Mouse (Mus musculus) left cerebral cortex, adult 9 months (tissue): ENCODE data around the gene Hkdc1.
"Not testable (repeated sequence)": the region's sequence is repeated elsewhere in the genome, so short reads cannot be mapped to it uniquely, and the experiment has no call there.

Experiments used
- DNase-seq, 2 experiments: peaks; one replicate each; pipeline ENCODE4 v3.0.0; 2022; ENCODE audit warnings: low spot score in 2 of 2

The Hkdc1 gene

GRCm38 (mm10) chr10:62422255-62422654, at the start of gene Hkdc1:
Gene Hkdc1 (minus strand): TSS chr10:62422491.
- no peak for DNase-seq

DNA sequence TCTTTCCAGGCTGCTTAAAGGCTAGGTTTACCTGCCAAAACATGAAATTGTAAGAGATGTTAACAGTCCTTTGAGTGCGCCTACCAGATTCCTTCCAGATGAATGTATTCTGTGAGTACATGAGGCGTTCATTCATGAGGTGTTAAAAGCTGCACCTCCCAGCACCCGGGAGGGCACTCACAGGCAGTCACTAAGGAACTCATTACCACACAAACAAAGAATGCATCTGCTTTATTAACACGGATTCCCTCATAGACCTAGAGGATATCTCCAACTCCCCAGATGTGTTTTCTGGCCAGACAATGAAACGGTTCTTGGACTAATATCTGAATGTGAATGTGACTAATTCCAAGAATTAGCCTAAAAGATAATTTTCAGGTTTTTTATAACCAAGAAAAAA, 48.8 kb upstream of the Hkdc1 start:
- no peak for DNase-seq

- DNase-seq = no peak
These were observed 47.4 kb upstream of the Hkdc1 start for GRCm38 (mm10) chr10:62469736-62470135.

DNA sequence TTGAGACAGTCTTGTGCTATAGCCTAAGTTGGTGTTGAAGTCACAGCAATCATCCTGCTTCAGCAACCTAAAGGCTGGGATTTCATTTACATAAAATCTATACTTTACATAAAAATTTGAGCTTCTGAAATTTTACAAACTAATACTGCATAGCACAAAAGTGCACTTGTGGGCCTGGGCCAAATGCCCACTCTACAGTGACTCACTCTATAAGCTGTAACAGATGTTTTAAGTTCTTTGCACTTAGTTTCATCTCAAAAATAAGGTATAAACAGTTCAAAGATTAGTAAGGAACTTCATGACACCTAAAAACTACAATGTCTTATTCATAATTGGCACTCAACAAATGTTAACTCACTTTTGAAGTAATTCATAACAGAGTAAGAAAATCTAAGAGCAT, 39.0 kb upstream of the Hkdc1 start:
- no peak for DNase-seq

GRCm38 (mm10) chr10:62452001-62452400, 29.7 kb upstream of the Hkdc1 start:
- DNase-seq = not testable (repeated sequence)

DNA sequence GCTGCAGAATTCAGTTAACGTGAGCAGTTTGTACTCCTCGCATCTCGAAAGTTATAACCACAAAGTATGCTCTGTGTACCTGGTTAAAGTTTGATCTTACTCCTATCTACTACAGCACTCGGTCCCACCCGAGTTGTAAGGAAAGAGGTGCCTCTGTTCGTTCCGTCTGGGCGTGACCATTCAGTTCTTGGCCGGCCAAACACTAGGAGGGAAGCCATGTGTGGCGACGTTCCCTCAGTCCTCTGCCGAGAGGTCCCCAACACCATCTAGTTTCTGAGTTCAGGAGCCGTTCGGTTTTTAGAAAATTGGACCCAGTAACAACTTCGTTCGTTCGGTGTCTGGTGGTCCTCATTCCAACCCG, 28.0 kb upstream of the Hkdc1 start:
- no peak for DNase-seq

DNA sequence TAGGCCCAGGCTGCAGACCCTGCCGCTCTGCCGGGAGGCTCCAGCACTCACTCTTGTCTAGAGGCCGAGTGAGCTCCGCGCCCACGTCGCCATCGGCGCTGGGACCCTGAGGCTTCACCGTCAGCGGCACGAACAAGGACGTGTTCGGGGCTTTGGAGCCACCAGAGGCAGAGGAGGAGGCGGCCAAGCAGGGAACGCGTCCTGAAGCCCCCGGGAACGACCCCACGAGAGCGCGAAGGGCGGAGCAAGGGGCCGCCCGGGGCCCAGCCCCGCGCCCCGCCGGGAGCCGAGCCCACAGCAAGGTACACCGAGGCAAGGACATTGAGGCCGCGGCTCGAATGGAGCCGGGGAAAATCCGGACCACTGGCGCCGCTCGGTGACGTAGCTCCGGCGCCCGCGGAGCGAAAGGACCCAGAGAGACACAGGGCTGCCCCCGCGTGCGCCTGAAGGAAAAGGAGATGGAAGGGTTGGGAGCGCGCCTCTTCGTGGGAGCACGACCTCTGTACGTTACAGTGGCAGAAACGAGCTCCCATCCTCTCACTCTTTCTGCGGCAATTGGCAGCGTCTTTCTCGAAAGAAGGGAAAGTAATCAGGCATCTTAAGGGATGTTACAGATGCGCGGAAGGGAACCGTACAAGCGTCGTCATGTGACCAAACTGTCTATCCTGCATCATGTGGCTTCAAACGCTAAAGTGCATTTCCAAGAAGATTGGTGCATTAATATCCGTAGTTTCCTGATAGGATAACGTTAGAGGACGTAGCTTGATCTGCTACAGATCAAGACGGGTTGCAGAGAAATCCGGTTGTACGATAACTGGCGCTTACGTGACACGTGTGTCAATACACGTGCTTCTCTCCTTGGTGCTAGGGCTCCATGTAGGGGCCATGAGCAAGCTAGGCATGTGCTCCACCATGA, 27.3 kb upstream of the Hkdc1 start, which contains the start of the genes 4930507D05Rik and Supv3l1:
Gene 4930507D05Rik, plus strand, starts transcription at position 126 of the 916 bp plus-strand sequence.
Gene Supv3l1, minus strand, starts transcription at position 375 of the 916 bp plus-strand sequence.
- DNase-seq = peak; percentile 89 to 91

DNA sequence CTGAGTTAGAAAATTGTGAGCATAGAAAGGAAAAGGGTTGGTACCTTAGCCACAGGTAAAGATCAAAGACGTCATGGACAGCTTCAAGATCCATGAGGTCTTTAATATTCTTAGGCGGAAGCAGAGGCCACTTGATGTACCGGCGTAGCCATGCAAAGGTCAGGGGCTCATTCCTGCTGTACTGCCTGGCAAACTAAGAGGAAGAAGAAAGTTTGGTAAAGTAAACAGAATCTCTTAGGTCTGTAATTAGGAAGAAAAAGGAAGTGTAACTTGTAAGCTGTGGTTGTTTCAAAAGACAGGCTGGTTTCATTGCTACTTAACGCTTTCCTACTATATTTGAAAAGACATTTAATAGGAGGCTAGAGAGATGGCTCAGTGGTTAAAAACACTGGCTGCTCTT, 8.1 kb upstream of the Hkdc1 start:
- DNase-seq = no peak

DNA sequence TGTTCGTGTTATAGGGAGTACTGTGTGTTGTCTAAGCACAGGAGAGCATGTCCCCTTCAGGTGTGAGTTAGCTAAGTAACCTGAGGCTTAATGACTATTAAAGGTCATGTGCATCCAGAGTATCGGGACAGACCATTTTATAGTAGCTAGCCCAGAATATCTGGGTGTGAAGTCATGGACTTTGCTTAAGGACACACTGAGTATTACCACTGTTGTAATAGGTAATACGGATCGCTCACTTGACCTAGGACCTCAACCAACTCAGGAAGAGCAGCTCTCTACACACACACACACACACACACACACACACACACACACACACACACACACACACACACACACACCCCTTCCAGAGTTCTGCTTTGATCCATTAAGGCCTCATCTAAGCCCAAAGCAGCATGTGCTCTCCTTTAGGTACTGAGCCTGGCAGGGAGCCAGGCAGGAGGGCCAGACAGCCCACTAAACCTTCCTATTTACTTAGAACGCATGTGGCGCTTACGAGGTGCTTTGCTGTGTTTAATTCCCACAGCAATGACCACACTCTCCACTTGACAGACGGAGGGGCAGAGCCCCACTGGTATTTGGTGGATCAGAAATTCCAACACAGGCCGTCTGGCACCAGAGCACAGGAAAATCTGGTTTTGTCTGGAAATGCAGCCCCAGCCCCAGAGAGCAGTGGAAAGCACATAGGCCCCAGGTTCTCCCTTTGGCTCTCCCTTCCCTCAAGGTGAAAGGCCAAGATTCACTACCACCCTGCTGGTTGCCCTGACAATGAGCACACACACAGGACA, 3.0 kb upstream of the Hkdc1 start:
- no peak for DNase-seq

DNA sequence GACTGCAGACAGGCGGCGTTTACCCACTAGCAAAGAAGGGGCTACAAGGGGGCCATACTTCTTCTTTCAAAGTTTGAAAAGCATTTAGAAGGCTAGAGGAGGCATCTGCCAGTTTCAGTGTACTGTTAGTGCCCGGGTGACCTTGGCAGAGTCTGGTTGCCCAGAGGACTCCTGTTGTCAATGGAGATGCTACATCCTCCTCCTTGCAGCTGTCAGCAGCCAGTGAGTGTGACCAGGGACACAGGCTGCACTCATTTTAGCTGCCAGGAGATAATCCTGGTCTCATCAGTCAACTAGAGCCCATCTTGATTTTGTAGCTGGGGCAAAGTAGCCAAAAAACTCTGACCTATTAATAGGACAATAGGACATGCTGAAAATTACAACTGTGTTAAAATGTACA, 1.2 kb downstream of the Hkdc1 start:
- DNase-seq = no peak

DNA sequence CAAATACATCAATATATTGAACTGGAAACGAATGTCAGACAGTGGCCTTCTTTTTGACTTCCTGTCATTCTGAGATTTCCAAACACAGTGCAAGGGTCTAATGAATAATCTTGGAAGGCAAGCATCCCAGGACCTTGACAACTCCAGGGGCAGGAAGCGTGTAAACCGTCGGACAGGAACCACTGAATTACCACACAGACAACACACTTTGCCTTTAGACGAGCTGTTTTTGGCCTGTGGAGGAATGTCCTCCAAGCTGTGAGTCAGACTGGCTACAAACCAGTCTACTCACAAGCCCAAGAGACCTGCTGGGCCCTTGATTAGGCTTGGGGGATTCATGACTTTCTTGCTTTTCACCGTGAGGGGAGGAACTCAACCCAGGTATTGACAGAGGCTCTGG, 1.9 kb downstream of the Hkdc1 start:
- no peak for DNase-seq

DNA sequence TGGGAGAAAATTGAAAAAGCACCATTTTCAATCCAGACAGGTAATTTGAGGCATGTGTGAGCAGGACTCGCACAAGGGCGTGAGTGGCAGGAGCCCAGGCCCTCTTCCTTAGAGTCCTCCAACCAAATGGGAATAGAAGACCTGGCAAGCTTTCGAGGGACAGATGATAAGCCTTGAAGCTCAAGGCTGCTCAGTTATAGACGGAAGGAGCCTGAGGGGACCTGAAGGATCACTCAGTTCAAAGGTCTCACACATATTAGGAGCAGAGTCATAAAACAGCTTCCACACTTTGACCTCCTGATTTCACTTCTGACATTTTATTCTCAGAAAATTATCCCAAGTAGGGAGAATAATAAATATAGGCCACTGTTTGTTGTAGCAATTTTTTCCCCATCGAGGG, 2.9 kb downstream of the Hkdc1 start:
- DNase-seq = no peak

GRCm38 (mm10) chr10:62418831-62419356, 3.4 kb downstream of the Hkdc1 start:
- no peak for DNase-seq

- no peak for DNase-seq
These were observed 8.7 kb downstream of the Hkdc1 start for GRCm38 (mm10) chr10:62413606-62413982.

DNA sequence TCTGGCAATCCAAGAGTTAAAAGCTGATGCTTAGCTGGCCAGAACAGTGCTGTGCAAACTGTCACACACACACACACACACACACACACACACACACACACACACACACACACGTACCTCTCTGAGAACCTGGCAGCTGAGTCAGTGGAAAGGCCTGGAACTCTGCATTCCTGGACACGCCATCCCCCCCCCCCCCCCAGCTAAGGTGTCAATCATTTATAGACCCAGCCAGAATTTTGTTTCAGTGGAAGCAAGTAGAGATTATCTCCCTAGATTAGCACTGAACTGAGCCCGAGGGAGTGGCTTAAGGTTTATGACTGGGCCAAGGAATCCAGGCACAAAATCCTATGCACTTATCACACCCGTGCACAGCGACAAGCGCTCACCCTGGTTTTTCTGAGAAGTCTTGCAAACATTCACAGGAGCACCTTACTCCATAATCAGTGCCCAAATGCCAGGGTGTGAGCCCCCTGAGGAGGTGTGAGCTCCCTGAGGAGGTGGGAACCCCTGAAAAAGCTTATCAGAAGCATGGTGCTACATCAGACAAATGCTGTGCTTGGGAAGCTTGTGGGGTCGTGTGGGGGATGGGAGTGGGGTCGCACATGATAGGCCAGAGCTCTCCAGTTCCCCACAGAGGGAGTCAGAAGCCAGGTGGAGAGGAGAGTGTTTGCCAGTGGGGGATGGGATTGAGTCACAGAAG, 9.2 kb downstream of the Hkdc1 start:
- no peak for DNase-seq

GRCm38 (mm10) chr10:62411431-62412410, 10.6 kb downstream of the Hkdc1 start:
- DNase-seq = peak in 1 of 2 experiments; percentile 28

DNA sequence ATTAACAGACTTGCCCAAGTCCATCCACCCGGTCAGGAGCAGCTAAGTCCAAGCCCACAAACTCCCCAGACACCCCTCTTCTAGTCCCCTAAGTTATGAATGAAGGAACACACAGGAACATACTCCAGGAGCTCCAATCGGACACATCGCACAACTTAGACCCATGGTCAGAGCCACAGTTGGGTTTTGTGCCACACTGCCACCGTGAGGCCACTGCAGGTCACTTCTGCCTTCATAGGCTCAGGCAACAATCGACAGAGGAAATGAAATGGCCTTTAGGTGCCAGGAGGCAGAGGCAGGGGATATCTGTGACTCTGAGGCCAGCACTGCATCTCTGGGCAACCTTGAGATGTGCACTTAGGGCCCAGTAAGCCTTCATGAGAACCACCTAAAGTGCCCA, 11.3 kb downstream of the Hkdc1 start:
- DNase-seq = peak in 1 of 2 experiments; percentile 77

DNA sequence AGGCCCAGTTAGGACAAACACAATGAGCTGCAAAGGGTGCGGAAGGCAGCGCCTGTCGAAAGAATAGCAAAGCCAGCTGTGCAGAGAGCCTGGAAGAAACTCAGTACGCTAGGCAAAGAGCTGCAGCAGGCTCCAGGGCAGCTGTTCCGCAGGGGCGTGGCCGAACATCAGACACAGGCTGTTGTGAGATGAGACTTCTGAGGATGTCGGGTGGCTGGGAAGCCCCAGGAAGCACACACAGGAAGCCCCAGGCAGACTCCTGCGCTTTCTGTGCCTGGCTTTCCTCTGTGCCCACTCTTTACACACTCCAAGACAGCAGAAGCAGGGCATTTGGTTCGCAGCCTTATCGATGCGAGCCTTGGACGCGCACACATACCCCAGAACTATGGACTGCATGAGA, 17.4 kb downstream of the Hkdc1 start:
- DNase-seq = no peak

DNA sequence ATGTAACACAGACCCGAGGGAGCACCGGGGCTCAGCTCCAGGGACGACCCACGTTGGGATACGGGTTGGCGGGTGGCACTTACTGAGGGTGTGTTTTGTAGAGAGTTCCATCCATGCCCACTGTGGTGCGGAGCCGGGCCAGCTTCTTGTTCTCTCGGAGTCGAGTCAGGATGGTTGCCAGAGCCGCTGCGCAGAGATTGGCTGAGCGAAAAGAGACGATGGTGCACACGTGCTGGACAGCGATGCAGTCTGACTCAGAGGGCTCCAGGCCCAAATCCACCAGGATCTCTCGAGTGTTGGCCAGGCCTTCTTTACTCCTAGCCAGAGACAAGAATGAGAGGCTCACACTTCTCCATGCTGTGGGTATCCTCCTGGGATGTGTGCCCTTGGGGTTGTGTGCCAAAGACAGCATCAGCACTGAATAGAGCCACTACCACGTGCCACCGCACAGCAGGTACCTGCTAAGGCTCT, 20.6 kb downstream of the Hkdc1 start:
- DNase-seq = peak in 1 of 2 experiments; percentile 23

GRCm38 (mm10) chr10:62383011-62383410, 39.3 kb downstream of the Hkdc1 start:
- no peak for DNase-seq
